In genomic region chr4:138425028-138425427, GRCm38 (mm10) we compare ENCODE assay signal across 22 mouse cellular contexts. TPM values are rescaled to one million over a fixed set of nuclear protein-coding genes. Genes with fewer than 3 reads are reported as not detected.
"Had no signal": no experiment of that assay in that cellular context is flagged by ENCODE, and none has a peak within 500 bp of the region (broad histone marks: within the 10 kb centered on the region; RNA-seq: fewer than 3 reads in every experiment).

No protein-coding gene starts in this region.

- H3K4me2 ChIP-seq: lung, embryonic 15.5 days; midbrain, embryonic 11.5 days; midbrain, embryonic 13.5 days; midbrain, embryonic 15.5 days; neural tube, embryonic 12.5 days; stomach, embryonic 15.5 days had no signal

- ATAC-seq: lung, postnatal 0 days; midbrain, embryonic 13.5 days; midbrain, embryonic 15.5 days had no signal

- H3K27me3 ChIP-seq: lung, embryonic 15.5 days; neural tube, embryonic 12.5 days; stomach, embryonic 15.5 days had no signal

- DNase-seq: lung, adult 2 months; lung, postnatal 14 days; lung, postnatal 36 days; right cerebral cortex, postnatal 14 days; thymus, adult 2 months; thymus, postnatal 25 days; thymus, postnatal 4 days had no signal

- H3K36me3 ChIP-seq: lung, embryonic 15.5 days; midbrain, embryonic 13.5 days; midbrain, embryonic 15.5 days; neural tube, embryonic 12.5 days; stomach, embryonic 15.5 days had no signal

- H3K27ac ChIP-seq: lung, embryonic 15.5 days; macrophage; midbrain, embryonic 13.5 days; midbrain, embryonic 15.5 days; neural tube, embryonic 12.5 days; stomach, embryonic 15.5 days; stomach, postnatal 0 days had no signal

- H3K4me3 ChIP-seq: lung, embryonic 15.5 days; megakaryocyte, embryonic 14.5 days; midbrain, embryonic 13.5 days; midbrain, embryonic 15.5 days; neural tube, embryonic 12.5 days; stomach, embryonic 15.5 days had no signal

- H3K9me3 ChIP-seq: lung, embryonic 15.5 days; midbrain, embryonic 15.5 days; neural tube, embryonic 12.5 days; stomach, embryonic 15.5 days had no signal

- H3K9ac ChIP-seq: lung, embryonic 15.5 days; midbrain, embryonic 13.5 days; midbrain, embryonic 15.5 days; neural tube, embryonic 12.5 days; stomach, embryonic 15.5 days had no signal

- H3K4me1 ChIP-seq: neural tube, embryonic 12.5 days; stomach, embryonic 15.5 days had no signal

RNA-seq across cellular contexts. Expression of gene Fam43b, which starts 28.7 kb away (rescaled TPM):
- total RNA-seq: megakaryocyte progenitor cell, adult 5-6 weeks; monocyte, adult 5-6 weeks; neutrophil, adult 5-6 weeks had no signal
- polyA plus RNA-seq: lung, adult 2 months; lung, embryonic 15.5 days; lung, postnatal 0 days; macrophage; stomach, embryonic 15.5 days; stomach, postnatal 0 days; testis, adult 2 months; thymus, adult 2 months; urinary bladder, adult 2 months had no signal

RNA-seq across cellular contexts. Expression of gene Camk2n1, which starts 29.1 kb away (rescaled TPM):
- polyA plus RNA-seq: macrophage had no signal

RNA-seq across cellular contexts. Expression of gene Cda, which starts 57.2 kb away (rescaled TPM):
- total RNA-seq: monocyte, adult 5-6 weeks; neutrophil, adult 5-6 weeks had no signal
- polyA plus RNA-seq: macrophage had no signal
